Mouse (Mus musculus): ENCODE results near the gene Col4a1.

Col4a1 gene

DNA sequence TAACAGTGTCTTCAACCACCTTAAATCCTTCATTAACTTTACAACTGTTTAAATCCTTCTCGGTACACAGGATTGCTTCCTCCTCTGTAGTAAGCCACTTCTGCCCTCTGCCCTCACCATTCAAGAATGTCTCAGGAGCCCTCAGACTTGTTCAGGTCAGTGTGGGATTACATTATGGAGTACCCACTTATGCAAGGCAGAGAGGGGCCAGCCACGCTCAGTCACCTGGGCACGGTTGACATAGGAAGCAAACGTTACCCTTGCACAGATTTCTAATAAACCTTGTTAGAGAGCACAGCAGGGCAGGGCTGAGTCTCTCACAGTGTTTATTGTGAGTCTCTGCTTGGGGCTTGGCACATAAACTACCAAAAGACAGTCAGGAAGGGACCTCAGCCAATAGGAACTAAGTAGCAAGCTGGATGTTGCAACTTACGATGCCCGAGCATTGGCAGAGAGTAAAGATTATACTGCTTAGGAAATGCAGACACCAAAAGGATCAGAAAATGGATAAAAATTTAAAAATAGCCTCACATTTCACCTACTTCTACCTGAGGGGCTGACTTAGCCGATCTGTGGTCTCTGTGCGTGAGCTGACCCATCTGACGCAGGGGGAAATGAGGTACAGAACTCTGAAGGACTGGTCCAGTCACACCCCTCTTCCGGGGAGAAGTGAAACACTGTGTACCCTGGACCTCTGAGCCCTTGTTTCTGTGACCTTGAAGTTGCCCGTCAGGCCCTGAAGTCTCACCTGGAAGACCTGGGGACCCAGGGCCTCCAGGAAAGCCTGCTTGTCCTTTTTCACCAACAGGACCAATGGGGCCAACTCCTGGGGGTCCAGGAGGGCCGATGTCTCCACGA lies 86.8 kb downstream of the Col4a1 start:
- peak; percentile 54 for DNase-seq

DNA sequence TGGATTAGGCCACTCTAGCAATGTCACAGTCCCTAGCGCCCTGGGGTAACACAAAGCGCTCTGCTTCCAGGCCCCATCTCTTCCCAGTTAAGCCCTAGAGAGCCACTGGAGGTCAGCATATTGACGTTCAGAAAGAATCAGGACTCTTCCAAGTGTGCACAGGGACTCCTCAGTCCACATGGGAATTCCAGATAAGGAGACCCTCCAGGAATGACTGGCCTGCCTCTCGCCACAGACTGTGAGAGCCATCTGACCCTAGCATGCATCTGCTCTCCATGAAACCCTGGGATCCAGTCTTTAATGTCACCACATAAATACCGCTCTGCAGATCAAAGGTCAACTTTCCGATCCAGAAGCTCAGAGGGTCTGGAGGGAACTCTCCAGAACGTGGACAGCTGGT lies 88.4 kb downstream of the Col4a1 start:
- no peak for DNase-seq

DNA sequence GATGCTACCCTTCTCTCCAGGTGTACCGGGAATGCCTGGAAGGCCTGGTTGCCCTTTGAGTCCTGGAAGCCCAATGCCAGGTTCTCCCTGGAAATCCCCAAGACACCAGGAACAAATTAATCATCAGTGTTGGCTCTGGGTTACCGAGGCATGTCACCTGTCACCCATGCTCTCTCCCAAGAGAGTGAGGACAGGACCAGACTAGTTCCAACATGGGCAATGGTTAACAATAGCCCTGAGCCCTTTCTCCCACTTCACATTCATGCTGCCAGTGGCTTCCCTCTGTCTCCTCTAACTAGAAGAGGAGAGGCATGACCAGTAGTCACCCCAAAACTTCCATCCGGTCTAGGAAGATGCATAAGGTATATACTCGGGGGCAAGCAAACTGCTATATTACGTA lies 91.3 kb downstream of the Col4a1 start:
- no peak for DNase-seq

DNA sequence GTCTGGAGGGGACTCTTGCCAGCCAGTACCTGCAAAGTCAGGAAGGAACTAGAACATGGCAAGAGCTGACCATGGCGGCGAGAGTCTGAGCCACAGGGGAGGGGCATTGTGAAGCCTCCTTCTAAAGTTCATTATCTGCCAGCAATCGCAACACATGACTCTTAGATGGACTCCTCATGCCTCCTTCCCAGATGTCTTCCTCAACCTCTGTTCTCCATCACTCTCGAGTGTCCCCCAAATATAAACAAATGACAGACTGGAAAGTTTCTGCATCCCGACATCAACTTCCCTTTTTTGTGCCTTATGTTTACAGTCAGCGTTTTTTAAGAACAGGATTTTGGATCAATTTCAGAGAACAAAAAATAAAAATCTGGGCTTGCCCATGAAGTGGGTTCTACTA lies 93.3 kb downstream of the Col4a1 start:
- peak; percentile 15 for DNase-seq

DNA sequence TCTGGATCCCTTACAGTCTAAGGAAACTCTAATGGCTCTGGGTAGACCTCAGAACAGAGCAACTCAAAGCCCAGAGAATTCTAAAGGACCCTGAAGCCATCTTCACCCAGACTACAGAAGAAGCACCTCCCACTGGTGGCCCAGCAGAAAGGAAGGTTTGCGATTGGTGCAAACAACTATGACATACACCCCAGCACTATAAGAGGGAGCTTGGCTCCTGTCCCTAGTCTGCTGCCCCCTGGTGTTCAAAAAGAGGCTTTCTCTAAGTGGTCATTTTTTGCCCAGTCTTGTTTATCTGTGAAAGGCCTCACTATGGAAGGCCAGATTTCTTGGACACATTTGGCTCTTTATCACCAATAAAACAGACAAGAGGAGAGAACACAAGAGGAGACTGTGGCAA lies 97.4 kb downstream of the Col4a1 start:
- DNase-seq = peak; percentile 69

DNA sequence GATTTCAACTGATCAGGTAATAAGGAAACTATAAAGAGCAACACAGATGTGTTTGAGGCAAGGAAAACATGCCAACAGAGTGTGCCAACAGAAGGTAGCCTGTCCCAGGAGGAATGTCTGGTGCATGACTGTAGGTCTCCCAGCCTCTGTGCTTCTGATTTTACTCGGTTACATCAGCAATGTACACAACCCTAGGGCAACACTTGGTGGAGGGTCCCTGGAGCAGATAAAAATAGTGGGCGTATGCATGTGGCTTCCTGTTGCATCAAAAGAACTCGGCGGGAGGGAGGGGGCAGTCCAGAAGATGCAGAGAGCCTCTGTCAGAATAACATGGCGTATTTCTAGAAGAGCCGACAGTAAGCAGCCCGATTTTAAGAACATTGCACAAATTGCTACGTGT lies 106.1 kb downstream of the Col4a1 start:
- DNase-seq = no peak

DNA sequence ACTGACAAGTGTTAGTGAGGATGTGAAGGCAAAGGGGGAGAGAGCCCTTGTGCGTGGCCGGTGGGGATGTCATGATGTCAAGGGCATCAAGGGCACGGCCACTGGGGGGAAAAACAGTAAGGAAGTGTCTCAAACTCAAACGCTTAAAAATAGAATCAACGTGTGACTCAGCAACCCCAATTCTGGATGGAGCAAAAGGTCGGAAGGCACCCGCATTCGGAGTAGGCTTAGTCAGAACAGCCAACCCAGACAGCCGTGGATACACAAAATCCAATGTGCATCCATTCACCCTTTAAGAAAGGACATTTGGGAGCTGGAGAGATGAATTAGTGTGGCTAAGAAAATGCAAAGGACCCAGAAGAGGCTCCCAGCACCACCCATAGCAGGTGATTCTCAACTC lies 107.1 kb downstream of the Col4a1 start:
- DNase-seq = no peak

DNA sequence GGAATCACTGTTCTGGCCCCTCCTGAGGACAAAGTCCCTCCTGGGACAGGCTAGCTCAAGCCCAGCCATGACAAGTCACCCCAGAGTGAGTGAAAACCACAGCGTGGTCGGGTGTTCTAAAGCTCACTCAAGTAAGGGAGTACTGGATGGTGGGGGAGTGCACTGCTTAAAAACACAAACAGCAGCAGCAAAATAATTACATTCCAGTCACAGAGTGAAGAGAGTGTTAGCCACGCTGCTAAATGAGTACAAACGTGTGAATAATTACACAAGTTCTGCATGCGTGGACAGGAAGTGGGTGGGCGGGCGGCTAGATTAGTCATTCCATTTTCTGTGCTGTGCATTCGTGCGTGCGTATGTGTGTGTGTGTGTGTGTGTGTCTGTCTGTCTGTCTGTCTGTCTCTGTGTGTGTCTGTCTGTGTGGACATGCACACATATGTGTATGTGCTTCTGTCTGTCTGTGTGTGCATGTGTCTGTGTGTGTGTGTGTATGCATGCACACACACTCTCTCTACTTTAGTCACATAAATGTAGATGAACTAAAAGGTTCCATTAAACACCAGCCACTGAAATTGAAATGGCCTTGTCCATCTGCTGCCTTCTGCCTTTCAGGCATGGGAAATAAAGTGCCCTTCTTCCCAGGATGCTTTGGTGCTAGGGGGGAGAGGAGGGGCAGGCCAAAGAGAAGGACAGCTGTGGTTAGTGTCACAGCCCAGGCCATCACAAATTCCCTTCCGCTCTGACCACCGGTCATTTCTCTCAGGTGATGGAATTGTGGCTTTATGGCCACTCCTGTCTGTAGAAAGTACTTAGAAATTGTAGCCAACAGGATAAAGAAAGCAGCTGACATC lies 109.1 kb downstream of the Col4a1 start:
- DNase-seq = no peak

DNA sequence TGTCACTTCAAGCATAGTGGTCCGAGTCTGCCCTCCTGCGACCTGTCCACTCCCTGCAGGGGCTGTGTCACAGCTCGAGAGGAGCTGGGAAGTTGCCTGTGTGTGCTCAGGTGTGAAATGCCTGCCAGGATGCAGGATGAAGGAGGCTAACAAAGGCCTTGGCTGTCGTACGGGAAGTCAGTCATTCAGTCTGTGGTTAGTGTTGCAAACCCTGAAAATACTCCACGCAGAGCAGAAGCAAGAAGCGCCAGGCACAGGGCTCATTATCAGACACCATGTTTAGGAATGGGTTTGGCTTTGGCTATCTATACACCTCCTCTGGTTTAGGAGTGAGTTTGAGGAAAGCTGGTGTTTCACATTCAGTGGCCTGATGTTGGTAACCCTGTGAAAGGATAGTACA lies 114.0 kb downstream of the Col4a1 start:
- no peak for DNase-seq

DNA sequence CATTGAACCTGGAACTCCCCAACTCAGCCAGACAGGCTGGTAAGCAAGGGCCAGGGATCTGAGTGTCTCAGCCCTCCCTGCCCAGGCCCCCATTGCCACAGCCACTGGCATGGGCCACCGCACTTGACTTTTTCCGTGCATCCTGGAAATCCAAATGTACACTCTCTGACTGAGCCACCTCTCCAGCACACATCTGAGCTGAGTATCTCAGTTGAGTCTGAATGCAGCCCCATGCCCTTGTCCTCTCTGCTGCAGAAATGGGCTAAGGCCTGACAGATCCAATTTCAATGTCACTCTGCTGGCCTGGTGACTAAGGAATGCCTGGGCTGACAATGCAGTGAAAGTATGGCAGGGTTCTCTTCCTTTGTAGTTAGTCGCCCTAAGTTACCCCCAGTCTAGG lies 114.6 kb downstream of the Col4a1 start:
- DNase-seq = no peak

DNA sequence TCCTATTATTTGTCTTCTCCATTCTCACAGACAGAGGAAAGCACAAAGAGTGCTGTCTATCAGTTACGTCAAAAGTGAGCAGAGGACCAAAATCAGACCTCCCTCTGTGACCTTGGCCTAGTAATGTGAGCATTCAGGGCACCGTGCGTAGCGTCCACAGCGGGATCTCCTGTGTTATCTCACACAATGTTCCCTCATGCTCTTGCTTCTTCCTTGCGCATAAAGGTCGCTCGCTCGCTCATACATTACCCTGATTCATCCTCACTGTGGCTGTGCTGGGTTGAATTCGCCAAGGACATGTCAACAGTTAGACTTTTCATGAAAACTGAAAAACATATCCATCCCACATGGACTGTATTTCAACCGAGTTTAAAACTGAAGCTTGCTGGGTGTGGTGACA lies 115.4 kb downstream of the Col4a1 start:
- no peak for DNase-seq

DNA sequence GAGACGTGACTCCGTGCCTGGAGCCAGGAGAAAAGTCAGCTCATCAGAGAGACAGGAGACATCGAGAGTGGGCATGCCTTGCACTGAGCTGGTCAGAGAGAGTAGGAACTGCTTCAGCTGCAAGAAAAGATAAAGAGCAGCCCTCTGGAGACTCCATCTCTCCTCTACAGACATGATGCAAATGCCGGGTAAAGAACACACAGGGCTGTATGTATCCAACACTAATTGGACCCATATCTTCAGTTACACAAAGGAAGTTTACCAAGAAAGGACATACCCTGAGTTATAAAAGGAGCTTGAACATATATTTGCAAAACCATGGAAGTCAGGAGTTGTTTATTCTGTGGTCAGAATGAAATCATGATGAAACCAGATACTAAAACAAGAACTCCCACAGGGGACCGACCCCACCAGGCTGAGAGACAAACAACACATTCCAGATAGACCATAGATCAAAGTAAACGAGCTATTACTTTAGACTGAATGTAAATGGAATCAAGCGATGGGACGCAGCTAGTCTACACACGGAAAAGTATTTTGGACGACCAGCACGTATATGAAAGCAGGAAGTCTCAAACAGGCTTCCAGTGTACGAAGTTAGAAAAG lies 119.8 kb downstream of the Col4a1 start:
- no peak for DNase-seq

DNA sequence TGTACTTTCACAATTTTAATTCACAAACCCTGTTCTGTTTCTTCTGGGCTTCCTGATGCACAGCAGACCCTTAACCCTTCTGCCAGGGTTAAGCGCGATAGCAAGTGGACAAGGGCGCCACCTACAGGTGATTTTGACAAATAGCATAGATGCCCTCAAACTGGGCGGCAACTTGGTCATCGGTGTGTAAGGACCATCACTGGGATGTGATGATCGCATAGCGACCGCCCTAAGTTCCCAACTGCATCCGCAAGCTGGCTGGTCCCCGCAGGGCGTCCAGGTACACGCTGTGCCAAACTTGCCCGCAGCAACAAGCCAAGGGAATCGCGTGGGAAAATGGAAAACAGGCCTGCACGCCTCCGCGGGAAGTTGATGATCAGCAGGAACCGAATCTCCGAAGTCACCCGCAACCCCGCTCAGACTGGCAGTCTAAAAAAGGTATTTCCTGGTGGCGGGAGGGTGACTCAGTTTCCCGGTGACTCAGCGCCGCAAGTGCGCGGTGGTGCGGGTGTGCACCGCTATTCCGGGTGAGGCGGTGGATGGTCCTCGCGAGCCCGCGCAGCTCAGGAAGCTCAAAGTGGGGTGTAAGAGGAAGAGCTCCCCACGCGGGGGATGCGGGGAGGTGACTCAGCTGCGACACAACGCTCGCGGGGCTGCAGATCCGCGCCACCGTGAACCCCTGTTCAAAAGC lies 124.9 kb downstream of the Col4a1 start:
- DNase-seq = peak; percentile 73

DNA sequence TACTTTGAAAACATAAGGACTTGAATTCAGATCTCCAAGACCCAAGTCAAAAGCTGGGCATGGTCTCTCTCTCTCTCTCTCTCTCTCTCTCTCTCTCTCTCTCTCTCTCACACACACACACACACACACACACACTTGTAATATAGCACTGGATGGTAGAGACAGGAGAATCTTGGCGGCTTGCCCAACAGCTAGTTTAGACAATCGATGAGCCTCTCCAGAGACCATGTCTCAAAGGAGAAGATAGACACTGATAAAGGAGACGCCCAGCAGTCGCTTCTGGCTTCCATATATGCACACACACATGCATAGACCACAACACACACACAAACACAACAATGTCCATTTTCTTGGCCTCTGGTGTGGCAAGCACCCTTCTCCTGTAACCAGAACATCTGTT lies 126.2 kb downstream of the Col4a1 start:
- no peak for DNase-seq

DNA sequence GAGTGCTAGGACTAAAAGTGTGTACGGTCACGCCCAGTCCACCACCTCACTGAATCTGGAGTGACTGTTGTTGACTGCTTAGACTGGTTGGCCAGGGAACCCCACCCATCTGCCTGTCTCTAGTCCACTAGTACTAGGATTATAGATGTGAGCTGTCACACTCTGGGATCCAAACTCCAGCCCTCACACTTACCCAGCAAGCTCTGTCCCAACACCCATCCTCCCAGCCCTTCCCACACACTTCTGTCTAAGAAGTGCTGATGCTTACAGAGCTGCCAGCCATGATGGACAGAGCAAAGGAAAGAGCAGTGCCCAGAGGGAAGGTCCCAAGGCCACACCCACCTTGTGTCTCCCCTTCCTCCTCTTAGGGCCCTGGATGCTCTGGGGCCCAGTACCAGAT lies 127.0 kb downstream of the Col4a1 start:
- no peak for DNase-seq

DNA sequence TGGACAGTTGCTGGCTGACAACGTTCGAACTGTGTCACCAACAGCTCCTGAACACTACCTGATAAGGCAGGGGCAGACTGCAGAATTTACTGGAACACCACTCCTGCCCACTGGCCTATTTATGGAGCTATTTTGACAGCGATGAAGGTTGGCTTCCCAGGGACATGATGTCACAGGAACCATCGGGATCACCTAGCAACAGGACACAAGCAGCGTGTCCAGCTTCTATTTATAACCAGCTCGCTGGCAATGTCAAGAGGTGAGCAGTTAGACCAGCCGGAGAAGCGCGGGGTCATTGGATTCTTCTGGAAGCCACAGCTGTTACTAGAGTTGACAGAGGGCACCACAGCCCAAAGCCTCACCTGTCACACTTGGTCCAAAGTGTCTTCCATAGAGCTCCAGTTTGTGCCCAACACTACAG lies 129.0 kb downstream of the Col4a1 start:
- DNase-seq = peak; percentile 63

DNA sequence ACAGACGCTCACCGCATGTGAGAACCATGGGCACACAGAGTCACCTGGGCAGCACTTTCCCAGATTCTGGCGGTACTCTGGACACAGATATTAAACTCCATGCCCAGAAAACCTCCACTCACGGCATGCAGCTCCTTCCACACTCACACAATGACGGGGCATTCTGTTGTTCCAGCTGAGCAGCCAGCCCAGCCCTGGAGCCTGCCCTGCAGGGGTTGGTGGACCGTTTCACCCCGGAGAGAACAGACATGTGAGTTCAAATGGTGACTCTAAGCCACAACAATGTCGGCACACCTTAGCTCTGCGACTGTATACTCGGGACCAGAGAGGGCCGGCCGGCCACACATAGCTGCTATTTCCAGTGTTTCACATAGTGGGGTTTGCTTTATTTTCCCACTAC lies 130.0 kb downstream of the Col4a1 start:
- no peak for DNase-seq

DNA sequence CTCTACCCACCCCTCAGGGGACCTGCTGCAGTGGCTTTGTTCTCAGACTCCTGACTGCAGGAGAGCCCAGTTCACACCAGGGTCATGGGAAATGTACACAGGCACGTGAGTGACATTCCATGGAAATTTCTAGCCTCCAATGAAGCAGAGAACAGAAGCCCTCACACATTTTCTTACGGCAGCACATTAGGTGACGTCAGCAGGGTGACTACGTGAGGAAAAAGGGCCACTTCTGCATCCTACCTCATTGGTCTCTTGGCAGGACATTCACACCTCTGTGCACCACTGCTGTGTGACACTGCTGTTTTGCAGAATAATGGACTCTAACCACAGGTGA lies 130.5 kb downstream of the Col4a1 start:
- DNase-seq = no peak

DNA sequence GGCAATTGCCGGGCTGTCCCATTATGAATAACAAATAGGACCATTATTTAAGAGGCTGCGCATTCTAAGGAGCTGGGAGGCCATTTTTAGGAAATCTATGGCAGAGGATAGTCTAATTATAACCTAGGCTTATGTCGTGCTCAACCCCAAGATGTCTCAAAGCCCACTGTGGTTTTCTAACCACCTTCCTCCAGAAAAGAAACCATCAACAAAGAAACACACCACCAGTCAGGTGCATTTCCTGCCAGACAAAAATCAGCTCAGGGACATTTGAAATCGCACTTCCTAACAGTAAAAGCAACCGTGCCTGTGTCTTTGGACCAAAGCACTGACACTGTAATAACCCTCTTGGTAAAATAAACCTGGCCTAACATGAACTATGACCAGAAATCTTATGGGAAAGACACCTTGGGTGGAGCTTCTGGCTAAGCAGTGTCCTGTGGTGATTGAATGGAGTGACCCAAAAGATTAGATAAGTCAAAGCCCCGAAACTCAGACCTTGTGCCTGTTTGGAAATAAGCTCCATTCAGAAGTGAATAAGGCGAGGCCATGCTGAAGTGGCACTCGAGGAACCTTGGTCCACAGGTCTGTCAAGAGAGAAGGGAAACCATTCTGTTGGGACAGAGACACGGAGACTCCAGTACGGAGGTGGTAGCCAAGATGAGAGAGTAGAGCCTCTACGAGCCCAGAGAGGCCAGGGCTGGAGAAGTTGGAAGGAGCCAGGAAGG lies 131.0 kb downstream of the Col4a1 start:
- peak; percentile 26 for DNase-seq

DNA sequence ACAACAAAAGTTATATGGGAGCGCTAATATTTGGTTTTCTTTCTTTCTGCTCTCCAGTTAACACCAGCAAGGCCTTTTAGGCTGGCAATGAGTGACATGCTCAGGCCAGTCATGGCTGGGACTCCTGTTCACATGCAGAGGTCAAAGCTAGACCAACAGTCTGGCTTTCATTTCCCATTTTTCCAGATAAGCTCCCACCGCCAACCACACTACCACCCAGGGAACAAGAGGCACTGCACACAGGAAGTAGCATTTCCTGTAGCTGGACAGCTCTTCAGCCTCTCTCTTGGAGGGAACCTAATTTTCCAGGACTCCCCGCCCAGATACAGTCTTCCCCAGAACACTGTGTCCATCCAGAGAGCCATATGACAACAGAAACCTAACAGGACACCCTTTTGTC lies 132.8 kb downstream of the Col4a1 start:
- DNase-seq = no peak

DNA sequence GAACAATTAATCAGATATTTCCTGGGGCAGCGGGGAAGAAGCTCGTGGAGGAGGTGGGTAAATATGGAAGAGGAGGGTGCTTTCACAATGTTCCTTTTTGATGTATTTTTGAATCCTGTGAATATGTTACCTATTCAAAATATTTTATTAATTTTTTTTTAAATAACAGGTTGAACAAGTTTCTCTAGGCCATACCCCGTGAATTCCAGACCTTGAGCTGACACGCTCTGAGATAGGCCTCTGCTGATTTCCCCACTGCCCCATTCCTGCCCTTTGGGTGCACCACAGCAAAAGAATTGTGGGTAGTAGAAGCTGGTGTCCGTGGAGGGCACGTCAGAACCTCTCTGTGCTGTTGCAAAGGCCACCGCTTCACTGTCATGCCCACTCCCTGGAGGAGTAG lies 136.2 kb downstream of the Col4a1 start:
- DNase-seq = no peak
